Mouse (Mus musculus) urinary bladder, adult 2 months (tissue): Measurements from ENCODE around the gene Rpl36a-ps1. TPM values are rescaled to one million over a fixed set of nuclear protein-coding genes. Genes with fewer than 3 reads are reported as not detected.

Source experiments
- DNase-seq: peaks from one replicate; pipeline ENCODE4 v3.0.0; 2022; ENCODE audit warnings: low spot score
- polyA plus RNA-seq: library from polyadenylated mRNA; depleted of rRNA; stranded (reverse); fragments of >200 nt; gene quantifications from 2 replicates; pipeline ENCODE4 v1.2.3, GENCODE M21; 2012; rRNA removed

Gene Rpl36a-ps1
- polyA plus RNA-seq, 1 experiment = 9.9 TPM

GRCm38 (mm10) chr14:98951626-98952290, 42.4 kb downstream of the Rpl36a-ps1 start:
- DNase-seq = no peak

Other genes with a start within 250 kb of the Rpl36a-ps1 start
- gene Mzt1, start 51.8 kb upstream of the Rpl36a-ps1 start, polyA plus RNA-seq = 34.4 and 36.6 TPM in 2 replicates
- 3.6 and 3.9 TPM in 2 replicates for gene Bora, start 51.9 kb upstream of the Rpl36a-ps1 start, polyA plus RNA-seq
- 7.8 and 8.2 TPM in 2 replicates for gene Pibf1, start 105.1 kb upstream of the Rpl36a-ps1 start, polyA plus RNA-seq
- 13.0 and 14.0 TPM in 2 replicates for gene Dis3, start 105.5 kb upstream of the Rpl36a-ps1 start, polyA plus RNA-seq